Mouse (Mus musculus) bone marrow, adult 2 months (tissue): ENCODE data around the gene P2rx2.

Experiments used
- CTCF ChIP-seq: fragments of 200-500 bp; IDR thresholded peaks from 2 replicates; pipeline ENCODE4 v1.5.1; 2011; ENCODE audit warnings: low read length, control low read depth; ENCODE audit not compliant: control insufficient read depth, insufficient read depth
- POLR2A ChIP-seq: fragments of 200-500 bp; IDR thresholded peaks from 2 replicates; pipeline ENCODE4 v1.6.1; 2011; ENCODE audit warnings: low read depth, mild to moderate bottlenecking, control low read depth, low read length, borderline replicate concordance; ENCODE audit not compliant: control insufficient read depth

- no peak for TF ChIP-seq POLR2A
- TF ChIP-seq CTCF = no peak
Observed at GRCm38 (mm10) chr5:110291649-110292048, 51.4 kb downstream of the P2rx2 start.
